Mouse (Mus musculus): ENCODE measurements around the gene 3425401B19Rik.
A peak's percentile ranks its signal among the peaks of the same experiment; 100 is the strongest.

DNA sequence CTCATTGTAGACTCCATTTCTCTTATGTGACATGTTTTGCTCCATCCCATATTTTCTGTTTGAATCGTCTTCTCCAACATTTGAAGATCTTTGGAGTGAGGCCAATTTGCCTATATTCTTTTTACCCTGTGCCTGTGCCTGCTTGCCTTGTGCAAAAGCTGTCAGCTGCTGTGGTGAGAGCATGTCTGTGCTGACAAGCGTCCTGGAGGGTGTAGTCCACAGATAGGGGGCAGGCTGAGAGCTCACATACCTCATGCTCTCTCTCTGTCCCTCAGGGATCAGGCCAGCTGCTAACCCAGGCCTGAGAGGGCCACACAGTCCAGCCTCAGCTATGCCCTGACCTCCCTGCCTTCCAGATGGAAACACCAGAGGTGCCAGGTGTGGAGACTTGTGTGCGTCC, 11.9 kb downstream of the 3425401B19Rik start:
- TF ChIP-seq CTCF (conservative IDR thresholded peaks at IDR 0.05 in 1 of 2, IDR thresholded peaks at IDR 0.05 in 1 of 2; ENCODE audit: low read depth in 2 of 2, low read length in 2 of 2) (0 out of 4 replicates have a peak, but pooled peaks of 1 of the 2 experiments have one; percentile 11), EP300 (IDR thresholded peaks at IDR 0.05; ENCODE audit: low read length) (no peak), HCFC1 (IDR thresholded peaks at IDR 0.05; ENCODE audit: low read depth, low read length) (no peak), POLR2A (IDR thresholded peaks at IDR 0.05; ENCODE audit: low read depth, low read length) (no peak), MAZ (IDR thresholded peaks at IDR 0.05; ENCODE audit: low read depth, low read length) (no peak), TCF12 (IDR thresholded peaks at IDR 0.05; ENCODE audit: low read depth, low read length) (no peak), SIN3A (IDR thresholded peaks at IDR 0.05; ENCODE audit: low read length) (no peak), CHD2 (IDR thresholded peaks at IDR 0.05; ENCODE audit: low read length) (no peak), USF1 (IDR thresholded peaks at IDR 0.05; ENCODE audit: low read depth, low read length) (no peak), E2F4 (IDR thresholded peaks at IDR 0.05; ENCODE audit: insufficient replicate concordance, low read depth, low read length) (no peak), RAD21 (IDR thresholded peaks at IDR 0.05; ENCODE audit: low read depth, low read length) (no peak; the same call in none of the 2 replicates), ETS1 (conservative IDR thresholded peaks at IDR 0.05; ENCODE audit: low read depth, low read length) (no peak)

All from CH12.LX (cell line).